Mouse (Mus musculus) midbrain, embryonic 11.5 days (tissue): ENCODE measurements around the gene Zic4. TPM values are rescaled to one million over a fixed set of nuclear protein-coding genes. Genes with fewer than 3 reads are reported as not detected.

ENCODE experiments used
- ATAC-seq: fragments of 200-750 bp; cut with Nextera tagmentation; 2 replicates; pipeline ENCODE4 v1.8.0; 2017; ENCODE audit warnings: moderate TSS enrichment, moderate library complexity; ENCODE audit not compliant: low FRiP score
- DNase-seq: peaks from one replicate; pipeline ENCODE4 v3.0.0; 2015; ENCODE audit warnings: low spot score; ENCODE audit errors: missing footprints
- H3K27ac ChIP-seq: fragments of 300-500 bp; sonication (generic); 2 replicates; pipeline ENCODE4 v1.5.1; 2014; ENCODE audit warnings: low read depth, low read length
- H3K27me3 ChIP-seq: fragments of 300-500 bp; sonication (generic); 2 replicates; pipeline ENCODE4 v1.6.1; 2014; ENCODE audit warnings: mild to moderate bottlenecking, low read length, moderate library complexity, mixed read lengths; ENCODE audit not compliant: control insufficient read depth, insufficient read depth
- H3K36me3 ChIP-seq: fragments of 300-500 bp; sonication (generic); 2 replicates; pipeline ENCODE4 v1.6.1; 2014; ENCODE audit warnings: mild to moderate bottlenecking, low read length, moderate library complexity, mixed read lengths; ENCODE audit not compliant: control insufficient read depth, insufficient read depth
- H3K4me1 ChIP-seq: fragments of 300-500 bp; sonication (generic); 2 replicates; pipeline ENCODE4 v1.6.1; 2014; ENCODE audit warnings: low read length; ENCODE audit not compliant: control insufficient read depth, insufficient read depth
- H3K4me2 ChIP-seq: fragments of 300-500 bp; sonication (generic); 2 replicates; pipeline ENCODE4 v1.6.1; 2014; ENCODE audit warnings: mild to moderate bottlenecking, moderate library complexity
- H3K4me3 ChIP-seq: fragments of 300-500 bp; sonication (generic); 2 replicates; pipeline ENCODE4 v1.5.1; 2014; ENCODE audit warnings: low read depth, low read length
- H3K9ac ChIP-seq: fragments of 300-500 bp; sonication (generic); 2 replicates; pipeline ENCODE4 v1.6.1; 2014; ENCODE audit warnings: low read length
- H3K9me3 ChIP-seq: fragments of 300-500 bp; sonication (generic); 2 replicates; pipeline ENCODE4 v1.6.1; 2016; ENCODE audit warnings: low read length; ENCODE audit not compliant: control insufficient read depth
- WGBS: fragments of 180-500 bp; shearing (Covaris S2); extraction: QIAGEN DNeasy Blood & Tissue Kit; methylation state at CpG from one replicate; pipeline ENCODE4 v1.1.7; 2014; 5-methylcytosine and 5-hydroxymethylcytosine counted together
- polyA plus RNA-seq: library from polyadenylated mRNA; unstranded; fragments of >200 nt; fragmentation: Nextera tagmentation; extraction: Ambion mirVana; gene quantifications from 2 replicates; pipeline ENCODE4 v1.2.1, GENCODE M21; 2014

Gene Zic4
- polyA plus RNA-seq, 1 experiment from 2014 or later, result 41.7 TPM

DNA sequence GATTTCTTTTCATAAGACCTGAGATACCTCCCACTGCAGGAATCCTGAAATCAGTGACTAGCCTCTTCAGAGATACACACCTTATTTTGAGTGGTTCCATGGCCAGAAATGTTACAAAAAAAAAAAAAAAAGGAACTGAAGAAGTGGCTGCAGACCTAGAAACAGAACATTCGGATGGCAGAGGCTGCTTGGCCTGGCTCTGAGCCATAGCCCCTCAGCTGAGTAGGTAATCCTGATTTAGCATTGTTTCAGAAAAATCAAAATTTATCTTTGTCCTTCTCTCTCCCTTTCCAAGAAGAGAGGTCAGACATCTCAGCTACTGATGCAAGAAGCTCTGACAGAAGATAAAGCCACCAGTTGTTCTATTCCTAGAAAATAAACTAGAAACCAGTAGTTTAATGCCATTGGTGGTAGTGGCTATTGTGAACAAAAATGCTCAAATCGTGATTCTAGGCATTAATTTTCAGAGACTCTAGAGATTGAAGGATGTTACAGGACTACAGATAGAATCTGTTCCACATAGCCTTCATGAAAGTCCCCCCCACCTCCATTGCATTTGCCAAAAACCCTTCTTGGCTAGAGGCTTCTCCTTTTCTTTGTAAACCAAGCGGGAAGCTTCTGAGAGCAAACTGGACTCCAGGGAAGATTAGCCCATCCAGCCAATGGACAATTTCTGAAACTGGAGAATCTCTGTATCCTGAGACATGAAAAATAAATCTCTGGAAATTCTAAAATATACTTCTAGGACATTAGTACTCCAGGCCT lies 11.8 kb downstream of the Zic4 start:
- no peak overlapping the region for H3K27ac ChIP-seq
- H3K4me1 ChIP-seq, result peaks cover 6% of the 10 kb centered on the region
- H3K36me3 ChIP-seq, result no peaks in the 10 kb centered on the region
- ATAC-seq (no peak), DNase-seq (no peak)
- no peak overlapping the region for H3K9ac ChIP-seq
- no peak overlapping the region for H3K4me2 ChIP-seq
- H3K27me3 ChIP-seq, result peaks cover 94% of the 10 kb centered on the region
- WGBS, result 16% methylated on average over 3 of the region's 3 CpGs
- no peaks in the 10 kb centered on the region for H3K9me3 ChIP-seq
- H3K4me3 ChIP-seq, result no peak overlapping the region

DNA sequence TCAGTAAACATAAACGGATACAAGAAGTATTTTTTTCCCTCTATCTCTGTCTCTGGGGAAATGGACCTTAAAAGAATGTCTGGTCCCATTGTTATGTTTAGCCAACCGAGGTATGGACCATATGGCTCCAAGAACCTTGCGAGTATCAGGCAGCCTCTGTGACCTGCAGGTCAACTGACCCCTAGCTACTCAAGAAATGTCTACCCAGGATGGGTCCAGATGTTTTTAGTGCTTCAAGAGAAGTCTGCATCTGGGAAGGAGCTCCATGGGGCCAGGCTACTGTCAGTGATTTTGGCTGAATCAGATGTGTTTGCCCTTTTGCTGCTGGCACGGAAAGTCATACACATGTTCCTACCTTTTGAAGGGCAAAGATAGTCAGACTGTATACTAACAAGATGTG lies 12.5 kb downstream of the Zic4 start:
- DNase-seq, result no peak

DNA sequence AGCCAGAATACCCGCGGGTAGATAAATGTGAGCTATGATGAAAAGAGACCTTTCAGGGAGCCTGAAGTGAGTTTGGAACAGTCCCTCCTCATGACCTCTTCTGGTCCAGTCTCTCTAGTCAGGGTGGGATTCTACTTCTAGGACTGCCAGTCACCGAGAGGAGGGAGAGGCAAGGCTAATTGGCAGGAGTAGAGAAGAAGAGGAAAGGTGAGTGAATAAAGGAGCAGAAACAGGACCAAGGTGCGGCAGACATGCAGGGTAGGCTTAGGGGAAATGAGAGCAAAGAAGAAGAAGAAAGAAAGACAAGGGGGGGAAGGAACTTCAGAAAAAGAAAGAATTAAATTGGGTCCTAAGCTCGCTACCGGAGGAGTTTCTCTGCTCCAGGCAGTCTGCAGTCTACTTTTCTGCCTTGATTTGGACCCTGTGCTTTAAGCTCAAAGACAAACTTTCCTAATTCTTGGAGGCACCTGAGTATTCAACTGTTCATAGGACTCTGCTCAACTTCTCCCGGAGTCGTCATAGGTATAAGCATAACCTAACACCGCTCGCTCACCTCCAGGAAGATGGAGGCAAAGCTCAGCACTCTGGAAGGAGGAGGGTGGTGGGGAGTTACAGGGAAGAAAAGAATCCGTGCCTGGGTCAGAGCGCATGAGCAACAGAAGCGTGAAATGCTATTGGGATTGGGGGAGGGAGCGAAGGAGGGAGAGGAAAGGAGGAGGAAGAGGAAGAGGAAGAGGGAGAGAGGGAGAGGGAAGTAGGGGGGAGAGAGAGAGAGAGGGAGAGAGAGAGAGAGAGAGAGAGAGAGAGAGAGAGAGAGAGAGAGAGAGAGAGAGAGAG lies 15.0 kb downstream of the Zic4 start:
- 1% methylated on average over 14 of the region's 14 CpGs for WGBS
- peak overlapping the region; percentile 58 for H3K4me3 ChIP-seq
- H3K36me3 ChIP-seq, result no peaks in the 10 kb centered on the region
- H3K4me2 ChIP-seq, result peak overlapping the region; percentile 84
- H3K27me3 ChIP-seq, result peaks cover 85% of the 10 kb centered on the region
- DNase-seq, result peak; percentile 95
- peaks cover 10% of the 10 kb centered on the region for H3K4me1 ChIP-seq
- H3K9ac ChIP-seq, result peak overlapping the region; percentile 40
- no peaks in the 10 kb centered on the region for H3K9me3 ChIP-seq
- ATAC-seq, result peak; percentile 60
- H3K27ac ChIP-seq, result peak overlapping the region; percentile 51

More for the DNA sequence above, 12.5 kb downstream of the Zic4 start:
- WGBS, result 5% methylated on average over 4 of the region's 4 CpGs
- ATAC-seq, result no peak
- no peak overlapping the region for H3K9ac ChIP-seq
- no peak overlapping the region for H3K4me2 ChIP-seq
- peaks cover 94% of the 10 kb centered on the region for H3K27me3 ChIP-seq
- no peak overlapping the region for H3K4me3 ChIP-seq
- H3K36me3 ChIP-seq, result no peaks in the 10 kb centered on the region
- H3K27ac ChIP-seq, result no peak overlapping the region
- H3K4me1 ChIP-seq, result peaks cover 6% of the 10 kb centered on the region
- no peaks in the 10 kb centered on the region for H3K9me3 ChIP-seq

DNA sequence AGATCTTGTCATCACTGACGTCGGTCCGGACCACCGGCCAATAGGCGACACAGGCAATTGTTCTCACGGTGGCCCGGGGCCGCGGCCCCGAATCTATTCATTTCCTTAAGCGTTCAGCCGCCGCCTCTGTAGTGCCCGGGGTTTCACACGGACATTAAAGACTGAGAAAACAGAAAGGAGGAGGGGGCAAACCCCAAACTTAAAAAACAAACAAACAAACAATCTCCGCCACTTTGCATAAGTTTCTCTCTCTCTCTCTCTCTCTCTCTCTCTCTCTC lies 15.6 kb downstream of the Zic4 start:
- WGBS, result 0% methylated on average over 16 of the region's 16 CpGs
- Histone ChIP-seq H3K9me3 (no peaks in the 10 kb centered on the region), H3K27ac (peak overlapping the region; percentile 88; the same call in 1 of the 2 replicates), H3K4me1 (peaks cover 10% of the 10 kb centered on the region), H3K4me3 (peak overlapping the region; percentile 58), H3K4me2 (peak overlapping the region; percentile 84), H3K27me3 (peaks cover 85% of the 10 kb centered on the region), H3K9ac (peak overlapping the region; percentile 94), H3K36me3 (no peaks in the 10 kb centered on the region)
- ATAC-seq, result peak; percentile 72
- DNase-seq, result peak; percentile 97

- Histone ChIP-seq H3K9ac (peak overlapping the region; percentile 94), H3K4me3 (peak overlapping the region; percentile 58), H3K36me3 (no peaks in the 10 kb centered on the region), H3K27me3 (peaks cover 89% of the 10 kb centered on the region), H3K4me2 (peak overlapping the region; percentile 84), H3K4me1 (peaks cover 10% of the 10 kb centered on the region), H3K27ac (peak overlapping the region; percentile 88), H3K9me3 (no peaks in the 10 kb centered on the region)
- peak; percentile 96 for DNase-seq
- whole genome bisulfite sequencing, result under 1% methylated on average over 48 of the region's 48 CpGs
- no peak for ATAC-seq
Measured at GRCm38 (mm10) chr9:91378411-91379299, 16.4 kb downstream of the Zic4 start.

- ATAC-seq, result no peak
- Histone ChIP-seq H3K36me3 (no peaks in the 10 kb centered on the region), H3K9ac (peak overlapping the region; percentile 94), H3K27me3 (peaks cover 88% of the 10 kb centered on the region), H3K4me1 (peaks cover 10% of the 10 kb centered on the region), H3K4me2 (peak overlapping the region; percentile 84), H3K4me3 (peak overlapping the region; percentile 58), H3K27ac (peak overlapping the region; percentile 88), H3K9me3 (no peaks in the 10 kb centered on the region)
- peak; percentile 96 for DNase-seq
- WGBS, result under 1% methylated on average over 8 of the region's 8 CpGs
Measured at GRCm38 (mm10) chr9:91379300-91379635, 17.1 kb downstream of the Zic4 start.

GRCm38 (mm10) chr9:91379781-91380457 lies 17.7 kb downstream of the Zic4 start:
- ATAC-seq, result no peak
- H3K27ac ChIP-seq, result peak overlapping the region; percentile 88
- H3K36me3 ChIP-seq, result no peaks in the 10 kb centered on the region
- DNase-seq, result peak; percentile 94
- peaks cover 10% of the 10 kb centered on the region for H3K4me1 ChIP-seq
- 1% methylated on average over 10 of the region's 10 CpGs for WGBS
- peak overlapping the region; percentile 58 for H3K4me3 ChIP-seq
- peaks cover 88% of the 10 kb centered on the region for H3K27me3 ChIP-seq
- peak overlapping the region; percentile 84 for H3K4me2 ChIP-seq
- peak overlapping the region; percentile 94 for H3K9ac ChIP-seq
- H3K9me3 ChIP-seq, result no peaks in the 10 kb centered on the region

DNA sequence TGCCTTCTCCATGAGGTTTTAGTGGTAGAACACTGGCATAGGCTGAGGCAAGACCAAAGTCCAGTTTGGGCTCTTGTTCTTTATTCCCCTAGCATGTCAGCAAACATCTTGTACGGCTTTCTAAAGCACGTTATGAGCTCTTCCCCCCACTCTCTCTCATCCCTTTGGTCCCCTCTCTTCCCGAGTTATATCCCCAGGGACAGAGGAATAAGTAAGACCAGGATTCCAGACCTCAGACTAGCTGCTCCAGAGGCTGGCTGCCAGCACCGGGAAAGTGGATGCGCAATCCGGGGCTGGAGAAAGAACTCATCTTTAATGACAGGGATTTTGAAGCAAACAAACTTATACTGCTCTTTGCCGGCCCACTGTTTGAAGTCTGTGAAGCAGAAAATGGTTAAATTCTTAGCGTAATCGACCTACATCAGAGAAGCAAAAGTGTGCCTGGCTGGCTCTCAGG lies 18.3 kb downstream of the Zic4 start:
- H3K4me1 ChIP-seq, result peaks cover 10% of the 10 kb centered on the region
- DNase-seq, result no peak
- no peaks in the 10 kb centered on the region for H3K9me3 ChIP-seq
- peaks cover 88% of the 10 kb centered on the region for H3K27me3 ChIP-seq
- no peaks in the 10 kb centered on the region for H3K36me3 ChIP-seq
- peak overlapping the region; percentile 84 for H3K4me2 ChIP-seq
- WGBS, result 0% methylated on average over 9 of the region's 9 CpGs
- no peak for ATAC-seq
- peak overlapping the region; percentile 58 for H3K4me3 ChIP-seq
- H3K9ac ChIP-seq, result peak overlapping the region; percentile 94
- H3K27ac ChIP-seq, result peak overlapping the region; percentile 88
